ENCODE assay signal across 8 mouse cellular contexts in the genomic region with DNA sequence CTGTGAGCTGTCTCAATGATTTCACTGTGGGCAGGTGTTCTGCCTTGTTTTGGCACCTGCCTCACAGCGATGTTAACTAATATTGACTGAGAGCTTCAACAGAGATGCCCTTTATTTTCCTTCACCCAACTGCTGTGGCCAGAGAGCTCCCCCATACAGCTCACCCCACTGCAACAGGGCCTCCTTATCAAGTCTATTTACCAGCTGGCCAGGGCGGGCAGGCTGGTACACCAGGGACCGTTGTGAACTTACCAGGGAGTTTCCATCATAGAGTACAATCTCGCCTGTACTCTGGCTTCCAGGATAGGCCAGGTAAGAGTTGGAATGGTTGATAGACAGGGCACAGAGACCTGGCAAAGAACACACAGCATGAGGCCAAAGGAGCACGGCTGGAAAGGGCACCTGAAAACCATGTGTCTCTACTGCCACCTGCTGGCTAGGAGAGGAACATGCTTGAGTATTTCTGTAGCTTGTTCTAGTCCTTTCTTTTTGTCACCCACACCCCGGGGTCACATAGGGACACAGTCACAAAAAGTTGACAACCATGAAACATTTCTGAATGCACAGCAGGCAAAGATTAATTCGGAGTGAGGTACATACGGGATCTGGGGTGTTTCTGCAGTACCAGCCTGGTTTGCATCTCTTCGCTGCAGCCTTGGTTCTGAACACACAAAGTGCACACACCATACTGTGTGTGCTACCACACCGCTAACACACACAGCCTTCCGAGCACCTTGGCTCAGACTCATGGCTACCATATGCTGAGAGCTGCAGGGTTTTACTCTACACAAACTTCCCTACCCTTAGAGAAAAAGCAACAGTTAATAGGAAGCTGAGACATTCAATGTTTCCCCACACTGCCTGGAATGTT. TPM values are rescaled to one million over a fixed set of nuclear protein-coding genes. Genes with fewer than 3 reads are reported as not detected.
DNase-seq lines count a peak whose midpoint lies in the region; ATAC-seq and TF ChIP-seq lines count a peak whose summit lies in the region.

No protein-coding gene starts in this region.

- peak; percentile 87 for DNase-seq in 416B (ENCODE audit: low read depth)
- peak; percentile 68 for DNase-seq in adrenal gland, adult 2 months
- peak; percentile 82 for DNase-seq in embryo, embryonic 11 days
- peak; percentile 42 to 69 for DNase-seq in gastrocnemius, postnatal 4 days (ENCODE audit: low spot score in 2 of 2)
- DNase-seq in kidney, postnatal 0 days (ENCODE audit: low spot score) = peak; percentile 87
- DNase-seq in liver, embryonic 11.5 days (ENCODE audit: low spot score) = peak; percentile 69
- peak; percentile 62 to 74 for DNase-seq in spleen, postnatal 36 days (ENCODE audit: low spot score in 2 of 2)

- peak; percentile 55; the same call in 1 of the 2 replicates for ATAC-seq in kidney, postnatal 0 days (replicated peaks; ENCODE audit: low FRiP score, low read depth)
- peak; percentile 32 for ATAC-seq in liver, embryonic 11.5 days (replicated peaks; ENCODE audit: low FRiP score)

- no peak for TF ChIP-seq POLR2A in myocyte (IDR thresholded peaks at IDR 0.05; ENCODE audit: insufficient read length, low read depth)

- peak; percentile 96 for TF ChIP-seq CTCF in kidney, postnatal 0 days (IDR thresholded peaks at IDR 0.05; ENCODE audit: low read depth)

- peaks cover 17% of the 10 kb centered on the region for H3K36me3 ChIP-seq in kidney, postnatal 0 days (ENCODE audit: insufficient read depth, low read length)
- peaks cover 2% of the 10 kb centered on the region; the same call in 1 of the 2 replicates for H3K36me3 ChIP-seq in liver, embryonic 11.5 days (ENCODE audit: control insufficient read depth, insufficient read depth, low read length)
- H3K36me3 ChIP-seq in myocyte (ENCODE audit: control insufficient read depth, insufficient read depth) = peaks cover 18% of the 10 kb centered on the region

- H3K4me2 ChIP-seq in kidney, postnatal 0 days (ENCODE audit: low read length) = no peak overlapping the region
- H3K4me2 ChIP-seq in liver, embryonic 11.5 days = peak overlapping the region; percentile 12; the same call in 1 of the 2 replicates
- no peak overlapping the region for H3K4me2 ChIP-seq in myocyte (ENCODE audit: low read depth)

- no peak overlapping the region for H3K9ac ChIP-seq in kidney, postnatal 0 days (ENCODE audit: low read depth, low read length)
- peak overlapping the region; percentile 0; the same call in 1 of the 2 replicates for H3K9ac ChIP-seq in liver, embryonic 11.5 days (ENCODE audit: low read depth, low read length)

- no peaks in the 10 kb centered on the region for H3K4me1 ChIP-seq in kidney, postnatal 0 days (replicated peaks; ENCODE audit: insufficient read depth, low read length)
- H3K4me1 ChIP-seq in liver, embryonic 11.5 days (replicated peaks; ENCODE audit: control insufficient read depth, insufficient read depth, low read length) = peaks cover 40% of the 10 kb centered on the region

- H3ac ChIP-seq in myocyte (ENCODE audit: control insufficient read depth, insufficient read length) = no peak overlapping the region

- no peak overlapping the region for H3K27ac ChIP-seq in kidney, postnatal 0 days
- H3K27ac ChIP-seq in liver, embryonic 11.5 days (ENCODE audit: low read depth, low read length) = peak overlapping the region; percentile 38; the same call in 1 of the 2 replicates

- 52% methylated on average over 11 of the region's 11 CpGs for WGBS in kidney, postnatal 0 days
- WGBS in liver, embryonic 11.5 days = 37% methylated on average over 11 of the region's 11 CpGs

- no peaks in the 10 kb centered on the region for H3K79me2 ChIP-seq in myocyte (ENCODE audit: control insufficient read depth, insufficient read depth)

- H3K4me3 ChIP-seq in kidney, postnatal 0 days (replicated peaks; ENCODE audit: low read depth, low read length) = no peak overlapping the region
- no peak overlapping the region for H3K4me3 ChIP-seq in liver, embryonic 11.5 days (ENCODE audit: low read depth, low read length)
- H3K4me3 ChIP-seq in myocyte = no peak overlapping the region

- no peaks in the 10 kb centered on the region for H3K9me3 ChIP-seq in kidney, postnatal 0 days (replicated peaks; ENCODE audit: low read length)
- no peaks in the 10 kb centered on the region for H3K9me3 ChIP-seq in liver, embryonic 11.5 days (ENCODE audit: control insufficient read depth, low read length)

- no peaks in the 10 kb centered on the region for H3K27me3 ChIP-seq in kidney, postnatal 0 days (ENCODE audit: insufficient read depth, low read length)
- H3K27me3 ChIP-seq in liver, embryonic 11.5 days (replicated peaks; ENCODE audit: control insufficient read depth, insufficient read depth, low read length) = no peaks in the 10 kb centered on the region
- no peaks in the 10 kb centered on the region for H3K27me3 ChIP-seq in myocyte (ENCODE audit: control insufficient read depth, insufficient read depth, insufficient read length)

TF ChIP-seq in myocyte, 11 proteins besides CTCF, POLR2A, EP300 and RAD21:
- TF ChIP-seq POLR2AphosphoS2 (IDR thresholded peaks at IDR 0.05; ENCODE audit: insufficient read length, low read depth) (peak; percentile 29), E2F4 (IDR thresholded peaks at IDR 0.05; ENCODE audit: insufficient read depth) (no peak)
TF ChIP-seq in myocyte: peak in this region for 1.

RNA-seq across cellular contexts. Expression of a gene that starts 26.7 kb away (rescaled TPM):
- total RNA-seq in adrenal gland, adult 2 months (2021) = 10 to 100 TPM; 35.4 to 38.6 TPM
- polyA plus RNA-seq in adrenal gland, adult 2 months (2012; rRNA removed) = 14.8 and 22.1 TPM in 2 replicates
- 10 to 100 TPM; 71.1 to 86.4 TPM for total RNA-seq in gastrocnemius, postnatal 4 days (2021)
- polyA plus RNA-seq in kidney, postnatal 0 days (2015; fragmentation: Nextera tagmentation; extraction: Ambion mirVana) = 42.0 and 42.6 TPM in 2 replicates
- 18.9 and 21.8 TPM in 2 replicates for polyA plus RNA-seq in liver, embryonic 11.5 days (2014; fragmentation: Nextera tagmentation; extraction: Ambion mirVana)
- 71.9 TPM for polyA plus RNA-seq in myocyte (2012; fragmentation: generic; extraction: Trizol)
